8 mouse cellular contexts compared by ENCODE assay signal in the genomic region with DNA sequence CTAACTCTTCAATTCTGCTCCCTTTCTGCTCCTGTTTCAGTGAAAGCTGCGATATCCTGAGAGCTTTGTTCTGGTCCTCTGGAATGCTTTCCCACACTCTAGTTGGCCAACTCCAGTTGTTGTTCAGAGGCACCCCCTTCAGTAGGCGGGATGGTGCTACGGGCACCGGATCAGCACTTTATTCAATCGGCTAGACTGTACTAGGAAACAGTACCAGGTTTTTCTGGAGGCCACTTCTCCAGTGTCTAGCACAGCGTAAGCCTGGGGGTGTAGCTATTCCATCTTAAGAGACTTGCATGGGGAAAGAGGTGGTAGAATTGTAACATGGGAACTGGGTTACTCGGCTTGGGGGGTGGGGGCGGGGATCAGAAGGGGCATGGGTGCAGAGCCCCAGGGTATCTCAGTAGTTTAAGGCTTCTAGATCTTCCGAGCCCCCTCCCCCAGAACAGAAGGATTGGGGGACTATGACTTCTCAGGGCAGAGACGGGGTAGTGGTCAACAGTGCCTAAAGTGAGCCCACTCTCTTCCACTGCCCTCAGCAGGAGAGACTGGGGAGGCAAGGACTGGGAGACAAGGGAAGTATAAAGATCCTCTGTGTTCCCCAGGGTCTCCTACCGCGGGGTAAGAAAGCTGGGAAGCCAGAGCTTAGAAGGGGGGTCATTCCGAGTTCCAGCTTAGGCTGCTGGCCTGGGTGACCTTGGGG. TPM values are rescaled to one million over a fixed set of nuclear protein-coding genes. Genes with fewer than 3 reads are reported as not detected.
A peak's percentile ranks its signal among the peaks of the same experiment; 100 is the strongest.
DNase-seq lines count a peak whose midpoint lies in the region; ATAC-seq and TF ChIP-seq lines count a peak whose summit lies in the region.

No protein-coding gene starts in this region.

- no peaks in the 10 kb centered on the region for H3K36me3 ChIP-seq in kidney, adult 2 months (ENCODE audit: control insufficient read depth, insufficient read depth, low read length)
- H3K36me3 ChIP-seq in forebrain, embryonic 16.5 days (ENCODE audit: control insufficient read depth, insufficient read depth): no peaks in the 10 kb centered on the region
- no peaks in the 10 kb centered on the region for H3K36me3 ChIP-seq in liver, embryonic 16.5 days (ENCODE audit: control insufficient read depth, insufficient read depth)

- TF ChIP-seq CTCF in kidney, adult 2 months (conservative IDR thresholded peaks at IDR 0.05; ENCODE audit: insufficient read depth, insufficient read length, low read depth, low read length): no peak

- ATAC-seq in forebrain, embryonic 16.5 days: no peak; the same call in 1 of the 2 replicates
- no peak for ATAC-seq in liver, embryonic 16.5 days (ENCODE audit: low read depth)

- peak overlapping the region; percentile 96 for H3K4me2 ChIP-seq in forebrain, embryonic 16.5 days (ENCODE audit: low read length)
- peak overlapping the region; percentile 85 for H3K4me2 ChIP-seq in liver, embryonic 16.5 days (ENCODE audit: low read depth, low read length)

- 29% methylated on average over 13 of the region's 13 CpGs for WGBS in kidney, adult 2 months
- WGBS in forebrain, embryonic 16.5 days: 20% methylated on average over 13 of the region's 13 CpGs
- WGBS in liver, embryonic 16.5 days (ENCODE audit: insufficient replicate concordance): 26% methylated on average over 13 of the region's 13 CpGs

- H3K27me3 ChIP-seq in kidney, adult 2 months (replicated peaks; ENCODE audit: control insufficient read depth, insufficient read depth, low read length): no peaks in the 10 kb centered on the region; the same call in 1 of the 2 replicates
- peaks cover 9% of the 10 kb centered on the region; the same call in 1 of the 2 replicates for H3K27me3 ChIP-seq in forebrain, embryonic 16.5 days (replicated peaks; ENCODE audit: control insufficient read depth, insufficient read depth, low read length)
- H3K27me3 ChIP-seq in liver, embryonic 16.5 days (ENCODE audit: control insufficient read depth, insufficient read depth, low read depth, low read length): peaks cover 52% of the 10 kb centered on the region

- peak overlapping the region; percentile 66 for H3K4me3 ChIP-seq in kidney, adult 2 months (ENCODE audit: insufficient read depth, low read depth, low read length)
- H3K4me3 ChIP-seq in forebrain, embryonic 16.5 days (replicated peaks; ENCODE audit: low read length): peak overlapping the region; percentile 62
- H3K4me3 ChIP-seq in liver, embryonic 16.5 days (ENCODE audit: low read depth, low read length): peak overlapping the region; percentile 56

- H3K9me3 ChIP-seq in forebrain, embryonic 16.5 days (ENCODE audit: control insufficient read depth, low read length): no peaks in the 10 kb centered on the region
- H3K9me3 ChIP-seq in liver, embryonic 16.5 days (replicated peaks; ENCODE audit: control insufficient read depth, low read length): no peaks in the 10 kb centered on the region

- H3K9ac ChIP-seq in forebrain, embryonic 16.5 days (replicated peaks; ENCODE audit: low read depth, low read length): peak overlapping the region; percentile 56
- no peak overlapping the region for H3K9ac ChIP-seq in liver, embryonic 16.5 days (ENCODE audit: low read depth, low read length)

- TF ChIP-seq POLR2A in kidney, adult 2 months (IDR thresholded peaks at IDR 0.05; ENCODE audit: low read depth, low read length): no peak

- no peak overlapping the region for H3K27ac ChIP-seq in kidney, adult 2 months (ENCODE audit: insufficient read depth, low read depth, low read length)
- no peak overlapping the region for H3K27ac ChIP-seq in forebrain, embryonic 16.5 days (ENCODE audit: low read length)
- H3K27ac ChIP-seq in liver, embryonic 16.5 days (ENCODE audit: low read length): no peak overlapping the region

- H3K4me1 ChIP-seq in kidney, adult 2 months (ENCODE audit: control insufficient read depth, insufficient read depth, low read length): no peaks in the 10 kb centered on the region; the same call in 1 of the 2 replicates
- H3K4me1 ChIP-seq in forebrain, embryonic 16.5 days (replicated peaks; ENCODE audit: control insufficient read depth, insufficient read depth, low read length): peaks cover 5% of the 10 kb centered on the region
- peaks cover 5% of the 10 kb centered on the region for H3K4me1 ChIP-seq in liver, embryonic 16.5 days (ENCODE audit: control insufficient read depth, low read depth, low read length)

- DNase-seq in kidney, adult 2 months: no peak
- DNase-seq in kidney, adult 11 months: no peak
- peak; percentile 26 for DNase-seq in Muller cell, postnatal 12 days (ENCODE audit: inconsistent ontology term)
- no peak for DNase-seq in thymus, postnatal 36 days
- DNase-seq in ovary, postnatal 10 days (ENCODE audit: low spot score): no peak
- DNase-seq in thymus, postnatal 25 days: no peak

RNA-seq across cellular contexts. Expression of gene Frmpd1, which starts 0.7 kb away (rescaled TPM):
- polyA plus RNA-seq in kidney, adult 2 months (2012; rRNA removed): 0.46 and 0.56 TPM in 2 replicates
- polyA plus RNA-seq in forebrain, embryonic 16.5 days (2015; fragmentation: Nextera tagmentation; extraction: Ambion mirVana): 0.42 and 0.62 TPM in 2 replicates
- polyA plus RNA-seq in liver, embryonic 16.5 days (2015; fragmentation: Nextera tagmentation; extraction: Ambion mirVana): 0.34 and 0.35 TPM in 2 replicates
